Mouse (Mus musculus) brain, adult 10 weeks (tissue): ENCODE measurements around the gene Dnajc8. TPM values are rescaled to one million over a fixed set of nuclear protein-coding genes. Genes with fewer than 3 reads are reported as not detected.

Source experiments
- polyA plus RNA-seq: library from polyadenylated mRNA; stranded (reverse); fragments of 350-450 nt; fragmentation: Illumina TruSeq; extraction: RNeasy Lipid Tissue Mini Kit (QIAGEN cat#74804); gene quantifications from one replicate; pipeline ENCODE4 v1.2.3, GENCODE M21; 2015; ENCODE audit warnings: low read depth, low replicate concordance

Gene Dnajc8
- polyA plus RNA-seq, result 186 TPM

DNA sequence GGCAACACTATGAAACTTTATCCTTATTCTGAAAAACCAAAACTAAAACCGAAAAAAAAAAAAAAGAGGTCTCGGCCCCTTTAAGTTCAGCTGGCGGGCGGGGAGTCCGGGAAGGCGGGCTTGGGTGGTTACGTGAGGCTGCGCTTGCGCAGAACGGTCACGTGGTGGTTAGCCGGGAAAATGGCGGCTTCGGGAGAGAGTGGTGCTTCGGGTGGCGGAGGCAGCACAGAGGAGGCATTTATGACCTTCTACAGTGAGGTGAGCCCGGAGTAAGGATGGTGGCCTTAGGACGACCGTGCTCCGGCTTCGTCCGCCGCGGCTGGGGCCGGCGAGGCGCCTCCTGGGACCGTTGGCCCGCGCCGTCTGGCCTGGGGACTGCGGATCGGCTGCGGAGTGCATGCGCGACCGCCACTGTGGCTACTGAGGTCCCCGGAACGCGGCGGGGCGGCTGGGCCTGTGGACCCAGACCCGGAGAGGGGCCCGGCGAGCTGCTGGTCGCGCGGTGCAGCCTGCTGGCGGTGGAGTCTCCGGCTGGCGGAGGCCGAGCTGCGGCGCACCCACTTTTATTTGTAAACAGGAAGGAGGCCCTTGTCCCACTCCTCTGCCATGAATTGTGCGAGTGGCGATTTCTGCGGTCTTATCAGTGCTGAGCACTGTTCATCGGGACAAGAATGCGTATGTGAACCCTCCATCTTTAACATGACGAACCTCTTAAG, at the start of gene Dnajc8:
TSS of gene Dnajc8 (plus strand) at position 145 of the 716 bp plus-strand sequence.

DNA sequence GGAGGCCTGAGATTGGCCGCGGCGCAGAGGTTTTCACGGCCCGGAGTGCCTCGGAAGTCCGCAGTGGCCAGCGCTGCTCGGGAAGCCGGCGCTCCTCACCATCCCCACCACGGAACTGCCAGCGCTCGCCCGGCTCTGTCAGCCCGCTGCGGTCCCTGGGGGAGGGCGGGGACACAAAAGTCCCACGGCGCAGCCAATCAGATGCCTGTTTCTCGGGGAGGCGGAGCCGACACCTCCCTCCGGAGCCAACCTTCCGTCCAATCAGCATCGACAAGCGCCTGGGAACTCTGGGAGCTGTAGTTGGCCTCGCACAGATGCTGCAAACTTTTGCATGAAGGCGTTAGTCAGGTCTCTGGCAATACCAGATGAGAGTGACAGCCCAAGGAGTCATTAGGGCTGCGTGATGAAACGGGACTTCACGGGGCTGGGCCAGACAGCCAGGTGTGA, 25.0 kb upstream of the Dnajc8 start, which contains the start of gene Sesn2:
TSS of gene Sesn2 (minus strand) at position 150 of the 447 bp plus-strand sequence.

DNA sequence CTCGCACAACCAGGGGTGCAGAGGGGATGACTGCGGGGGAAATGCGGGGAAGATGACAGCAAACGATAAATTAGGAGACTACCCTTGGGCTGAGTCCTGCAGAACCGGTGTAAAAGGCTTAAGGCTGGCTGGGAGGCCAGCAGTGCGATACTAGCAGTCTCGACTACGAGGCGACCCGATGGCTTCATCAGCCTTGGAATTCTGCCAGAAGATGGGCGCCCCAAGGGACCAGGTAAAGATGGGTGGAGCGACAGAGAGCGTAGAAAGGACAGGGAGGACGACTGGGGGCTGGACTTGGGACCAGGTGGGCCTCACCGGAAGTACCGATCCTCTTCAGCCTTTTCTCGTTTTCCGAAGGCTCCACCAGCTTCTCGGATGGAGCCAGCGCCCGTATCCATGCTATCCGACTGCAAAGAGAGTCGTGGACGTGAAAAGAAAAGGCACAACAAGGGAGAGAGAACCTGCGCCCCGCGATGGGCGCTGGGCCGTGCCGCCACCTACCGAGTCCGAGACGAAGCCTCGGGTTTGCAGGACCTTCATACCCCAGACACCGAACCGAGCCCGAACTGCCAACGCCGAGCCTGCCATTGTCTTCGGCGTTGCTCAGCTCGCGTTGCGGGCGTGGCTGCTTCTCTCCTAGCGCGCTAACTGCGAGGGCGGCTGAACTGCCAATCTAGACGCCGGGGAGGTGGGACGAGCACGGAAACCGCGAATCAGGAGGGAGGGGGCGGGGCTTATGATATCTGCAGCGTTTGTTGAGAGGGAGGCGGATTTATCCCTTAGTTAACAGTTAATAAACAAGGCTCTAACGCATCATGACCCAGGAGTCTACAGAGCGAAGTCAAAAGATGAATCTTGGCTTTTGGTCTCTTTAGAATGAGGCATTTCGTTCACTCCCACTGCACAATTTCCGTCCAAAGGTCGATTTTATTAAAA, 2.1 kb upstream of the Dnajc8 start, which contains the start of gene Atpif1:
TSS of gene Atpif1 (minus strand) at position 679 of the 936 bp plus-strand sequence.

DNA sequence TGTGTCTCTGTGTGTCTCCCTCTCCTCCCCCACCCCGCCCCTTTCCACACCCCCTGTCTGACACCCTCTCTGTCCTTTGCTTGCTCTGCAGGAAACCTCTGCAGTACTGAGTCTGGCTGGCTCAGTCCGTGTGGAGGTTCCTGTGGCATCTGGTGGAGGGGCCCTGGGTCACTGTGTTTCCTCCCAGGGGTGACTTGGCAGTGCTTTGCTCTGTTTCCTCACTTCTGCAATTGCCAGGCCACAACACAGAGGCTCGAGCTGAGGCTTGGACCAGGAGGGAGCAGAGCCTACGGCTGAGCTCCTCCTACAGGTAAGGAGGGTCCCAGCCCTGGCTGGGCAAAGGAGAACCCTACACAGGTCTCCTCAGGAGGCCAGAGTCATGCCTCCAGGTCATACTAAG, 28.6 kb downstream of the Dnajc8 start, which contains the start of gene Ptafr:
TSS of gene Ptafr (plus strand) at position 103 of the 400 bp plus-strand sequence.

Other genes starting within 250 kb of the Dnajc8 start
- 3.0 TPM for gene Rab42, start 232.2 kb upstream of the Dnajc8 start, polyA plus RNA-seq
- gene Trnau1ap, start 206.0 kb upstream of the Dnajc8 start, polyA plus RNA-seq, result 31.0 TPM
- 11.5 TPM for gene Rcc1, start 181.9 kb upstream of the Dnajc8 start, polyA plus RNA-seq
- 5.8 TPM for gene Phactr4, start 113.1 kb upstream of the Dnajc8 start, polyA plus RNA-seq
- gene Med18, start 71.6 kb upstream of the Dnajc8 start, polyA plus RNA-seq, result 4.4 TPM
- 9.5 TPM for gene Sesn2, start 25.0 kb upstream of the Dnajc8 start, polyA plus RNA-seq
- gene Atpif1, start 1.9 kb upstream of the Dnajc8 start, polyA plus RNA-seq, result 967 TPM
- 0.89 TPM for gene Ptafr, start 28.5 kb downstream of the Dnajc8 start, polyA plus RNA-seq
- 20.3 TPM for gene Eya3, start 103.4 kb downstream of the Dnajc8 start, polyA plus RNA-seq
- gene Xkr8, start 197.0 kb downstream of the Dnajc8 start, polyA plus RNA-seq, result 3.0 TPM
- gene Smpdl3b, start 221.7 kb downstream of the Dnajc8 start, polyA plus RNA-seq, result 2.4 TPM
- 14.4 TPM for gene Rpa2, start 232.8 kb downstream of the Dnajc8 start, polyA plus RNA-seq